Mouse (Mus musculus): ENCODE measurements at regions not wholly inside any gene's neighbourhood (a gene's known extent, or its start where the extent isn't known, plus 50 kb on each side); places are given as distances from the start of the nearest gene placed in this dataset.
A peak's percentile ranks its signal among the peaks of the same experiment; 100 is the strongest.

GRCm38 (mm10) chr7:118042914-118043313 lies 73.1 kb downstream of the Rps15a start:
- DNase-seq: no peak

DNA sequence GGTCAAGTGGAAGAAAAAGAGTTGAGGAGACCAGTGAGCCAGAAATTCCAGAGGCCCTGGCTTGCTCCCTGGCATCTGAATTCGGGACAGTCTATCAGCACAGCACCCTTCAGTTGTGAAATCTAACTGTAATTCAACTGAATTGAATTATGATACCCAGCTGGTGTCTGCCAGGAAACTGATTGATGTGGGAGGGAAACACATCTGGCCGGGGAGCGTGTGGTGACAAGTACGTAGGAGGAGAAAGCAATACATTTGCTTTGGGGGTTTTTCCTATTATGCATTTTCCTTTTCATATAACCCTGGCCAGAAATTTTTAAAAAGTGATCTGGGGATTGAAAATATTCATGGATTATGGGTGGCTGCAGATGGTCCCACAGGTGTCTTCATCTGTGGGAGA lies 76.1 kb downstream of the Rps15a start:
- DNase-seq: no peak

DNA sequence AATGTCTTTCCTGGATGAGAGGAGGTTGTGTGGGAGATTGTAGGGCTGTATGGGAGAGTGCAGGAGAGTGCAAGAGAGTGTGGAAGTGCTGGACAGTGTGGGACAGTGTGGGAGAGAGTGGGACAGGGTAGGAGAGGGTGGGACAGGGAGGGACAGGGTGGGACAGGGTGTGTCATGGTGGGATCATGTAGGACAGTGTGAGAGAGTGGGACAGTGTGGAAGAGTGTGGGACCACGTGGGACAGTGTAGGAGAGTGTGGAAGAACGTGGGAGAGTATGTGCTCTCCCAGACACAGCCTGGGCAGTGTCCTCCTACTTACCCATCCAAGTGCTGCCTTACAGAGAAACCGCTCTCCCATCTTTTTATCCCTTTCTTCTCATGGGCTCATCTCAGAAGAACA lies 78.9 kb downstream of the Rps15a start:
- no peak for DNase-seq

- DNase-seq: no peak
These were observed 89.9 kb downstream of the Rps15a start for GRCm38 (mm10) chr7:118026106-118026526.

DNA sequence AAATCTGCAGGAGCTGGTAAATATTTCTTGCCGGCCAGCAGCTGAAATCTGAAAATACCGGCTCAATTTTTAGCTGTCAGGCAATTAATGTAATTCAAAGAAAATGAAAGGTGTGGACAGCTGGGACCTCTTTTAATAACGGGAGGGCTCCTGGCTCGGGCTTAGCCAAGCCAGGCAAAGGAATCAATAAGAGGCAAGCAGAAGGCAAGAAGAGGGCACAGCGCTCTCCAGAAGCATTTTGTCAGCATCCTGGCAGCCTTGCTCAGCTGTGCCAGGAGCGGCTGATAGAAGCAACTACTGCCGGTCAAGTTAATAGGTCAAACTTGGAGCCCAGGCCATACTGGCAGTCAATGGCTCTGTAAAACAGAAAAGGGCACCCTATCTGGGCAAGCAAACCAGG lies 111.4 kb downstream of the Rps15a start:
- no peak for DNase-seq

GRCm38 (mm10) chr7:118001881-118002280 lies 114.1 kb downstream of the Rps15a start:
- no peak for DNase-seq

DNA sequence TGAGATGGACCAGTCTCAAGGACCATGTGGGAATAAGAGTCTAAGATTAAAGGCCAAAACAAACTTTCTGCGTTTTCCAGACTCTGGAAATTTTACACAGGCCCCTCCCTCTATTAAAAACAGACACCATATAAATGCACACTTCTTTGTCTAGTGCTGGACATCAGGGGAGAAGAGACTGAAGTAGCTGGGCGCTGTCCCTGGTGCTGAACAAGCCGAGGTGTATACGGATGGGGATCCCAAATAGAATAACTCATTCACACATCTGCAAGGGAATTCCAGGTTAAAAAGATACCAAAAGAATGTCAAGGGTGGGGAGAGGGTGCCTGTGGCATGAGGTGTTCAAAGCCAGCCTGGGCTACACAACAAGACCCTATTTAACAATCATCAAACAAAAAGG lies 114.9 kb downstream of the Rps15a start:
- DNase-seq: peak; percentile 81

DNA sequence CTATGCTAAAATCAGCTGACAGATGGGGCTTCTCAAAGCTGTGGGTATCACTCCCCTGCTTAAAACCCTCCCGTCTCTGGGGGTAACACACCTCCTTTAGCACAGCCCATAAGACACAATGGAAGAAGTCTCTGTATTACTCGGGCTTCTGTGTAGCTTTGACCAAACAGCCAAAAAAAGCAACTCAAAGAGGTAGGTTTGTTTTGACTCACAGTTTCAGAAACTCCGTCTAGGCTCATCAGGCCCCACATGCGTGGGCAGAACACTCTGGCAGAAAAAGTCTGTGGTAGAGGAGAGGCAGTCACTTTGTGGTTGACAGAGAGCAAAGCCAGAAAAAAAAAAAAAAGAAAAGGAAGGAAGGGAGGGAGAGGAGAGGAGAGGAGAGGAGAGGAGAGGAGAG lies 133.8 kb downstream of the Rps15a start:
- no peak for DNase-seq

DNA sequence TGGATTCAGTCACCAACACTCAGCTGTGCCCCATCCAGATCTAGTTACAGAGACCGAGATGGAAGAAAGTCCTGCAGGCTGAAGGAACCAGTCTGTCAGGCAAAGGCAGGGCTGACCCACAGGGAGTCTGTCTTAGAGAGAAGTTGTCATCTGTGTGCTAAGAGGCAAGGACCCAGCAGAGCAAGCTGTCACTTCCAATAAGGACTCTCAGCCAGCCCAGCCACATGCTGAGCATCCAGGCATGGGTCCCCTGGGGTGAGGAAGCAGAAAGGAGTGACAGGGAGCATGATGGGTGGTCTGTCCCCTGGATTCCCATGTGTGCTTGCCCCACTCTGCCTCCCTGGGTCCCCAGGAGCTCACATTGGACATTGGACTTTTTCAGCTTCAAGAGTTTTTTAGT lies 144.8 kb downstream of the Rps15a start:
- no peak for DNase-seq

- DNase-seq: no peak
These were observed 172.6 kb downstream of the Rps15a start for GRCm38 (mm10) chr7:117943435-117943834.

GRCm38 (mm10) chr7:117939618-117940017 lies 176.4 kb downstream of the Rps15a start:
- DNase-seq: no peak

GRCm38 (mm10) chr7:117934908-117935307 lies 181.1 kb downstream of the Rps15a start:
- DNase-seq: no peak

GRCm38 (mm10) chr7:117931234-117931895 lies 184.6 kb downstream of the Rps15a start:
- no peak for DNase-seq

DNA sequence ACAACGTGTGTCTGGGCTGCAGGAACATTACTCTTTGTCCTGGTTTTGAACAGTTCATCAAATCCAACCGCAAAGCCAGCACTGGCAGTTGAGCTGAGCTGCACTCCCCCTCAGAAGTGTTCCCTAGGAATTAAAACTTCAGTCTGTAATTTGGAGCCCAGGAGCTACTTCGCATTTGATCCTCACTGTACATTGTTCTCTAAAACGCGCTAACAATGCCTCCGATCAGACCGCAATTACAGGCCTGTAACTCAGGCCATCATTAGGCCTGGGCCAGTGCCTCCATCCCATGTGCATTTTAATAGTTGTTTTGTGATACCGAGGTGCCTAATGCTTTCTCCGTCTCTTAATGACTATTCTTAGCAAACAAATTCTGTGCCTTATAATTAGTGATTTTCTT lies 185.6 kb downstream of the Rps15a start:
- no peak for DNase-seq

DNA sequence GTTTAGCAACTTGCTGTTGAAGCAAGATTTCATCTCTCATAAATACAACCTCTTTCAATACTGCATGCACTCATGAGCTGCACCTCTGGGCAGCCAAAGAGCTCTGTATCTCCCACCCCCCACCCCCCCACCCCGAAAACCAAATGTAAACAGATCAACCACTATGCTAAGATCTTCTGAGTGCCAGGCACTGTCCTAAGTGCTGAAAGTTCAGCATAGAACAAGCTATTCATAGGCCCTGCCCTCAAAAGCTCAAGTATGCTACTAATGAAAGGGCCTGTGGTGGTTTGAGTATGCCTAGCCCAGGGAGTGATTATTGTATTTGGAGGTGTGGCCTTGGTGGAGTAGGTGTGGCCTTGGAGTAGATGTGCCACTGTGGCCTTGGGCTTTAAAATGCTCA lies 189.6 kb downstream of the Rps15a start:
- DNase-seq: no peak

DNA sequence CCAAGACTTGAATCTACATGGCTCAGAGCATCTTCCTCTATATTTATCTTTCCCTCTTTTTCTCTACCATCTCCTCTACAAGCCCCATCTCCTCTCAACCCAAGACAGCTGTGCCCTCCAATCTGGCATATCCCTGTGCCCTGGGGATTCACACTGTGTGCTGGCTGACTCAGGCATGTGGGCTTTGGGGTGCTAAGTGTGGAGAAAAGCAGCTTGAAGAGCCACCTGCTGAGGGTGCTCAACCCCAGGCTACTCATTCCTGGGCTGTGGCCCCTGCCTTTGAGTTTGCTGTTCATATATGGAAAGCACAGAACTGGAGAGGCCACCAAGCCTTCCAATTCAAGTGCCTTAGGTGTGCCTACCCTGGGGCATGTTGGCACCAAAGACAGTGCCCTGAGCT lies 193.7 kb downstream of the Rps15a start:
- DNase-seq: no peak

DNA sequence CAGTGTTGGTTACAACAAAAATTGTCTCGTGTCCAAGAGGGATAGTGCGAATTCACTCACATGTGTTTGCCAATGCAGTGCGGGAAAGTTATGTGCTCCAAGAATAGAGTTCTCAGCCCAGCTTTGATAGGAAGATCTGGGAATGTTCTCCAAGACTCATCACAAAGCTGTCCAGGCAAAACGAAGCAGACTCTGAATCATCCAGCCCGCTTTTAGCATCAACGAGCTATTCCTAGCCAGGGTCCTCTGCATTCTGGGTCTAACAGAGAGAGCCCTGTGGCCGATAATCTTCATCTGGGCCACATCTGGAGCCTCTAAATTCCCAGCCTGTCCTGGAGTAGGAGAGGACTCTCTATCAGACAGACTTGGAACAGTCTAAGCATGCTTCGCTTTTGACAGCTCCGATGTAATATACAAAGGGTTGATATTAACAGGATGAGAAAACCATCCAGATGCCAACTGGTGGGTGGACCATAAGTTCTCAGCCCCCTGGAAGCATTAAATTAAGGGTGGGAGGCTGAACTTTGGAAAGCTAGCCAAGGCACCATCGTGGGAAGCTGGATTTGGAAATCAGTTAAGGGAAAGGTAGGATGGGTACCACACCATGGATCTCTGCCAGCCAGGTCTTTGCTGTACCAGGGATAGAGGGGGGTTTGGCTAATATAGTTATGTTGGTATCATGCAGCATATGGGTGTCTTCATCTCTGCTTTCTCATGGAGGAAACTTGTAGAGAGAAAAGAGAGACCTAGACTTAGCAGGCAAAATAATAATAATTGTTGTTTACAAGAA lies 197.6 kb downstream of the Rps15a start:
- DNase-seq: no peak

DNA sequence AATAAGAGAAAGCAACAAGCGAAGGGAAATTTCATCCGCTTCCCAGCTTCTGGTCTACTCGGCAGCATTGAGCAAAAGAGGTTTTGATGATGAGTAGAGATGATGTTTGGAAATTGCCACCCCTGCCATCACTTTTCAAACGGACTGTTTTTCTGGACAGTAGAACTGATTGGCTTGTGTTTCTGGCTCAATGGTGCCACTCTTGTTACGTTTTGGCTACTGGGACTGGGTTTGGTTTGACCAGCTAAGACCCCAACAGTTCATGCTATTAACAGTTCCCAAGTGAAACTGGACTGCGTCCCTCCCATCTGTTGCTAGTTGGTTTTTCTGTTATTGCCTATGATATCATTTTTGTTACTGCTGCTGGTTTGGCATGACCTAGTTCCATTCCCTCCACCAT lies 199.1 kb downstream of the Rps15a start:
- DNase-seq: no peak

DNA sequence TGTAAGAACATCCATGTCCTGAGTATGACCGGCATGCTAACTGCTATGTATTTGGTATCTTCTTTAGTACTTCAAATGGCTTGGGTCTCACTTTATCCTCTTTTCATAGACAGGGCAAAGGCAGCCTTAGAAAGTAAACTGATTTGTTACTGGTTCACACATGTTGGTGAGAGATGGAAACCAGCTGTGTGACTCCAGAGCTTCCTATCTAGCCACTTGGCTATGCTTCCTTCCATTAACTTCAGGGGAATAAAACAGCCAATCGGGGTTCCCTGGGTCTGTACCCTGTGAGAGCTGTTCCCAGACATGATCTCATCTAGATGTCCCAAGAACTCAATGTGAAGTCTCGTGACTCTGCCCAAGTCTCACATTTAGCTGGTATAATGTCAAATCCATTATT lies 203.5 kb downstream of the Rps15a start:
- DNase-seq: no peak

GRCm38 (mm10) chr7:117911062-117911461 lies 204.9 kb downstream of the Rps15a start:
- no peak for DNase-seq

DNA sequence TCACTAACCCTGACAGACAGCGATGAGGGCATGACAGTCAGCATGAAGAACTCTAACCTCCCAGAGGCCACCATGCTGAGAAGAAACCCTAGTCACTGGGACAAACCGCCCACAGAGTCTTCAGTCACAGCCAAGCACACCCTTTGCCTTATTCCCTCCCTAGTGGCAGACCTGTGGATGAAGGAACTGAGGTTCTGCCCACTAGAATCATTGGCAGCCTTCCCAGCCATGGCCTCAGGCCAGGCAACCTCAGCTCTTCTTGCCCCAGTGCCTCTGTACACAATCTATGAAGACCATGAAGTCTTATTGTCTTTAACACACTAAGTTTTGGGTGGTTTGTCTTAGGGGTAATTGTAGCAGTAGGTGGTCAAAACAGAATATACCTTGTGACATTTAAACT lies 219.5 kb downstream of the Rps15a start:
- peak; percentile 66 for DNase-seq

GRCm38 (mm10) chr7:117887288-117887687 lies 228.7 kb downstream of the Rps15a start:
- no peak for DNase-seq

DNA sequence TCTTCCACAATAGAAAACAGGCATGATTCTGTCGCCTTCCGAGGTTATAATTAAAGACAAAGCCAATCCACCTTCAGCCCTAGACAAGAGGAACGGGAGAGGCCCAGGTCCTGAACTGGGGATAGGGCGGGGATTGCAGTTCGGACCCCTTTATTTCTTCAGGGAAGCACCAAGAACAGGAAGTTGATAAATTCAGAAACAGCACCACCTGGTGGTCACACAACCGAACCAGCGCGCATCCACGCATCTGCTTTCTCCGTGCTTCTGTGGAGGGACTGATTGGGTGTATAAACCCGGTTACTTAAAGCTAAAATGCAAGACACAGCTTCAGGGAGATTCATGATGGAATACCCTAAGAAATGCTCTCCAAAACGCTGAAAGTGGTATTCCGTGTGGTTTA lies 233.2 kb downstream of the Rps15a start:
- peak; percentile 83 for DNase-seq

DNA sequence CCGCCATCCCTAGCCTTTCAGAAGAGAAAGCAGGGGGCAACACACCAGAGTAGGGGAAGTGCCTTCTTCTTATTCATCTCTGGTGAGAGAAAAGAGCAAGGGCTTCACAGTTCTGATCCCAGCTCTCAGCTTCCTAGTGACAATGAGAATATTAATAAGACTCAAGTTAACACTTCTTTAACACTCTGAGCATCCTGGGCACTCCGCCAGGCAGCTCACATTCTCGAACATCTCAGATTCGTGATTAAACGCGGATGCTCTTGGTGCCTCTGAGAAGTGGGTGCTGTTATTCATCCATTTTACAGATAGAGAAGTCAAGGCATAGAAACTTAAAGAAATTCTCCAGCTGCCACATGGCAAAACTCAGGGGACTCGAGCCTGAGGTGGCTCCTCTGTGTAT lies 237.1 kb downstream of the Rps15a start:
- no peak for DNase-seq

All from adrenal gland, postnatal 14 days (tissue).